Mouse (Mus musculus): ENCODE results near the gene Olfr998.
A peak's percentile ranks its signal among the peaks of the same experiment; 100 is the strongest.
"Not testable (repeated sequence)": the region's sequence is repeated elsewhere in the genome, so short reads cannot be mapped to it uniquely, and the experiment has no call there.

Olfr998 gene

DNA sequence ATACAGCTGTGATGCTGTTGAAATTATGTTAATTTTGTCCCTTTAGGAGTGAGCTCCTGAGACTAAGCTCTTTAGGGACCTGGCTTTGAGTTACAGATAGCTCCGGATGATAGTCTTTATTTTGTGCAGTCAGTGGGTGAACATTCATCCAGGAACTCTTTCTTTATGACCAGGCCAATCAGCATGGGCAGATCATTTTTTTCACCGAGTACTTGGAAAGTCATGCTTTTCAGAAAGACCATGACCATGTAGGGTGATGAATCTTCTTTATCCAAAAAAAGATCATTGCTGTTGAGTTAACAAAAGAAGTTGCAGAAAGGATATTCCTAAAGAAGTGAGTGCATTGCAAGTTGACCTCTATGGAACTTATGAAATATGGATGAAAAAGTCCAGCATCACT, at the start of gene Olfr998:
Olfr998 (plus strand) TSS at position 301 of the 400 bp plus-strand sequence.
- DNase-seq: not testable (repeated sequence)

DNA sequence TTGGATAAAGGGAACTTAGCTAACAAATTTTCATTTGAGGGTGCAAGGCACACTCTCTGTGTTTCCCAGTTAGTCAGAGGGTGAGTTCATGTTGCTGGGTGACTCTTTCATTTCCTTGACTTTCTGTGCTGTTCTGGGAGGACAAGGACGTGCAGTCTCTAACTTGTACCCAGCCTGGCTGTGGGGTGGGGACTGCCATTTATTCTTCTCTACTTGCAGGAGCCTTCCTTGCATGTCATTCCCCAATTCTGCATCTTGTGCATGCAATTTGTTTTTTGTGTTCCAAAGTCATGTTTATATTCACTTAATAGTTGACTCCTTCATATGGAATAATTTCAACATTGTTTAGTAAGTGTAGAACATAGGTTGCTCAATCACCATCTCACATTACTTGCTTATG, 33.9 kb upstream of the Olfr998 start:
- no peak for DNase-seq

DNA sequence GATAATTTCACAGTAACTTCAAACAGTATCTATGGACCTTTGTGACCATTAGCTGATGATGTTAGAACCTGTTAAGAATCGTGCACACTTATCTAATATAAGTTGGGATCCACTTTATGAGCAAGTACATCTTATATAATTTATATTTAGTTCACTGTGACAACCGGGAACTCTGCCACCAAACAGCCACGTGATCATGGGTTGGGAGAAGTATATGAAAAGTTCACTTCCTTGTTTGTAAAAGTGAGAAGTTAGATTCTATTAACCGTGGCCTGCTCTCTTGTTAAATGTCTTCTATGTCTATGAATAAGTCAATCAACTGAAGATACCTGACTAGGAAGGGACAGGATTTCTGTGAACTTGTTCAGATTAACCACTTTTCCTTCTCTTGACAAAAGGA, 28.5 kb upstream of the Olfr998 start:
- no peak for DNase-seq

DNA sequence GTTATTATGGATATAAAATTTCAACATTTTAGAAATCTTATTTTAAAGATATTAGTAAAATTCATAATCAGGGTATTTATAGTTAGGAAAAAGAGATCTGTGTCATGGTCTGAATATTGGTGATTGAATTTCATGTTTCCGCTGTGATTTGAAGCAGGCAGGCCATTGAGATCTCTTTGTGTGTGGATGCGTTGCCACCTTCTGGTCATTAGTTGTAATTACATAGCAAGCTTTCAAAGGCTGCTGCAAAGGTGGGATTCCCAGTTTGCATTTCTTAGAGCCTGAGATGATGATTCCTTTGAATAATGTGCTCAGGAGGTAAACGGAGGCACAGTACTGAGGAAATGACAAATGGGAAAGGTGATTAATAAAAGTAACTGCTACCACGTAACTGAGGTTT, 27.6 kb upstream of the Olfr998 start:
- peak; percentile 29 for DNase-seq

DNA sequence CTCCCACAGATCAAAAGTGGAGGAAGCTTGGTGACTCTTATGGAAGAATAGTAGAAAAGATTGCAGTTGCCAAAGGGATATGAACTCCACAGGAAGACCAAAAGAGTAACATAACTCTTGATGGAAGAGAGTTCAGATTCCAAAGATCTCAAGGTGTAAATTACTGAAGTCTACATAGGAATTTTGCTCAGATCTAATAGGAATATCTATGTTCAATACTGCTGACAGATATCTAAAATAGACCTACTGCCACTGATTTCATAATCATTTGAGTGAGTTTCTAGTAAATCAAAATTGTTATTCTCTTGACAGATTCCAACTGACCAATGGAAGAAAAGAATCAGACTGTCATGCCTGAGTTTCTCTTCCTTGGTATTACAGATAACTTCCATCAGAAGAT, 9.8 kb upstream of the Olfr998 start, which contains the start of gene Olfr996:
Olfr996 (plus strand) TSS at position 301 of the 400 bp plus-strand sequence.
- no peak for DNase-seq

DNA sequence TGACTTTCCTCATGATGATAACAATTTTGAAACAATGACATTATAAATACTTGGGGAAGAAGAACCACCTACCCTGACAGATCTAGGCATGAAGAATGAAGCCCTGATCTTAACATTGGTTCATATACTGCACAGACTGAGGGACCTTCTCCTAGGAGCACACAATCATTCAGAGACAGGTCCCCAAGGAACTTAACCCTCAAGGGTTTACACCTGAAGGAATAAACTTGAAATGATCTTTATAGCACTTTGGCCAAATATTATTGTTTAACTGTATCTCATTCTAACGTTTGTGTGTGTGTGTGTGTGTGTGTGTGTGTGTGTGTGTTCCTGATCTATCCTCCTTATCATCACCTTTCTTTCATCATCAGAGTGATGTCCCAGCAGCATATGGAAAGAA, 23.1 kb downstream of the Olfr998 start, which contains the start of gene Olfr1000:
Olfr1000 (minus strand) TSS at position 101 of the 400 bp plus-strand sequence.
- no peak for DNase-seq

Measured in kidney, postnatal 10 days (tissue).